Mouse (Mus musculus): ENCODE data around the gene Rmdn2. TPM values are rescaled to one million over a fixed set of nuclear protein-coding genes. Genes with fewer than 3 reads are reported as not detected.

The Rmdn2 gene
- polyA plus RNA-seq, 1 experiment from 2014 or later = 15.7 TPM

Other genes starting within 250 kb of the Rmdn2 start
- gene Cyp1b1, start 103.2 kb downstream of the Rmdn2 start, polyA plus RNA-seq (2014; fragmentation: Nextera tagmentation; extraction: Ambion mirVana) = 0.36 and 1.1 TPM in 2 replicates

Measured in heart, embryonic 14.5 days (tissue).